Mouse (Mus musculus) right cerebral cortex, postnatal 14 days (tissue): ENCODE measurements around the gene Nudt5.

Source experiments
- DNase-seq: peaks from one replicate; pipeline ENCODE4 v3.0.0; 2022

The Nudt5 gene

GRCm38 (mm10) chr2:5844873-5845631 is at the start of gene Nudt5, which contains the start of gene Cdc123:
Gene Nudt5, plus strand, starts transcription at chr2:5845019.
Gene Cdc123, minus strand, starts transcription at chr2:5845164.
- peak; percentile 84 for DNase-seq

- no peak for DNase-seq
Observed at GRCm38 (mm10) chr2:5797816-5798672, 46.8 kb upstream of the Nudt5 start.

GRCm38 (mm10) chr2:5801182-5801640 is 43.6 kb upstream of the Nudt5 start:
- no peak for DNase-seq

GRCm38 (mm10) chr2:5801927-5802590 is 42.8 kb upstream of the Nudt5 start:
- no peak for DNase-seq

GRCm38 (mm10) chr2:5804440-5805045 is 40.3 kb upstream of the Nudt5 start:
- no peak for DNase-seq

- no peak for DNase-seq
Observed at GRCm38 (mm10) chr2:5805228-5805627, 39.6 kb upstream of the Nudt5 start.

GRCm38 (mm10) chr2:5806201-5806600 is 38.6 kb upstream of the Nudt5 start:
- DNase-seq, result peak; percentile 24

GRCm38 (mm10) chr2:5810036-5810718 is 34.6 kb upstream of the Nudt5 start:
- no peak for DNase-seq

- DNase-seq, result no peak
Observed at GRCm38 (mm10) chr2:5811235-5811782, 33.5 kb upstream of the Nudt5 start.

- no peak for DNase-seq
Observed at GRCm38 (mm10) chr2:5821264-5821663, 23.6 kb upstream of the Nudt5 start.

- DNase-seq, result no peak
Observed at GRCm38 (mm10) chr2:5822449-5822848, 22.4 kb upstream of the Nudt5 start.

GRCm38 (mm10) chr2:5824213-5824612 is 20.6 kb upstream of the Nudt5 start:
- no peak for DNase-seq

- DNase-seq, result no peak
Observed at GRCm38 (mm10) chr2:5824685-5825084, 20.1 kb upstream of the Nudt5 start.

GRCm38 (mm10) chr2:5825265-5825913 is 19.4 kb upstream of the Nudt5 start:
- no peak for DNase-seq

GRCm38 (mm10) chr2:5840815-5841214 is 4.0 kb upstream of the Nudt5 start:
- no peak for DNase-seq

- DNase-seq, result no peak
Observed at GRCm38 (mm10) chr2:5844181-5844872, 492 bp upstream of the Nudt5 start.

GRCm38 (mm10) chr2:5845826-5846225 is 1.0 kb downstream of the Nudt5 start:
- no peak for DNase-seq

- DNase-seq, result no peak
Observed at GRCm38 (mm10) chr2:5851116-5851515, 6.3 kb downstream of the Nudt5 start.

- DNase-seq, result no peak
Observed at GRCm38 (mm10) chr2:5851866-5852265, 7.0 kb downstream of the Nudt5 start.

- no peak for DNase-seq
Observed at GRCm38 (mm10) chr2:5862834-5863233, 18.0 kb downstream of the Nudt5 start, which contains the start of gene Gm13199. Gene Gm13199, minus strand, starts transcription at chr2:5862934.

GRCm38 (mm10) chr2:5867681-5868080 is 22.9 kb downstream of the Nudt5 start:
- no peak for DNase-seq
